Mouse (Mus musculus): ENCODE results near the gene Gm20661.

DNA sequence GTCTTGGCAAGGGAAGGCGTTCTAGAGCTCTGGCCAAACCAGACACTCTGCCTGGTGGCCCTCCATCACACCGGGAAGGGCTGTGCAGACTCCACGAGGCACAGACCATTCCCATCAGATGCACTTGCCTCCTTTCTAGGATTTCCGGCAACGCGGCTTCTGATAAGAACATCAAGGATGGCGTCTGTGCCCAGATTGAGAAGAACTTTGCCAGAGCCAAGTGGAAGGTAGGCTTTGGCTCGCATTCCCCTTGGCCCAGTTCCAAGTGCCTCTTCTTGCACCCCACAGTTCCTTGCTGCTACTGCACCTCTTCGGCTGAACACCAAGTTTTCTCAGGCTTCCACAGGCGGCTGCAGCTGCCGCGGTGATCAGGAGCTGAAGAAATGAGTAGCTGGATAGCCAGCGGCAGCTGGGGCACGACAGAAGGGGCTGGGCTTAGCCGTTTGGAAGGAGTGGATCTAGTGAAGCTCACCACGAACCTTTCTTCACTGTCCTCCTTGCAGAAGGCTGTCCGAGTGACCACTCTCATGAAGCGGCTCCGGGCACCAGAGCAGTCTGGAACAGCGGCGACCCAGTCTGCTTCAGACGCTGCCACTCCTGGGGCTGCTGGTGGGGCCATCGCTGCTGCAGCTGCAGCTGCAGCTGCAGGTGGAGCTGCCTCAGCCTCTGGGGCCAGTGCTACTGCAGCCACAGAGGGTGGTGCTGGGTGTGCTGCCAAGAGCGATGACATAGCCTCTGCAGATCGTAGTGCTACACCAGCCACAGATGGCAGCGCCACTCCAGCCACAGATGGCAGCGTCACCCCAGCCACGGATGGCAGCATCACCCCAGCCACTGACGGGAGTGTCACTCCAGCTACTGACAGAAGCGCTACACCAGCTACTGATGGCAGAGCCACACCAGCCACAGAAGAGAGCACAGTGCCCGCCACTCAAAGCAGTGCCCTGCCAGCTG lies 35.3 kb upstream of the Gm20661 start:
- TF ChIP-seq CTCF (IDR thresholded peaks at IDR 0.05; ENCODE audit: borderline replicate concordance, control insufficient read depth, extremely low read depth, insufficient read depth, low read length, poor library complexity), result no peak
- no peak for TF ChIP-seq POLR2A (IDR thresholded peaks at IDR 0.05; ENCODE audit: control insufficient read depth, extremely low read depth, insufficient read depth, low read length, poor library complexity)
